Mouse (Mus musculus) frontal cortex, adult (tissue): ENCODE results near the gene Calcb.

ENCODE experiments used
- ATAC-seq: cut with Nextera tagmentation; 2 replicates; pipeline ENCODE4 v1.9.2; 2017; ENCODE audit warnings: mild to moderate bottlenecking, moderate library complexity, mixed read lengths; ENCODE audit not compliant: low TSS enrichment

The Calcb gene

GRCm38 (mm10) chr7:114753471-114753870 lies 35.0 kb downstream of the Calcb start:
- ATAC-seq, result no peak

- no peak for ATAC-seq
These were observed 35.8 kb downstream of the Calcb start for GRCm38 (mm10) chr7:114754196-114754595.

- no peak for ATAC-seq
These were observed 36.2 kb downstream of the Calcb start for GRCm38 (mm10) chr7:114754626-114755025.

GRCm38 (mm10) chr7:114762660-114763059 lies 44.2 kb downstream of the Calcb start:
- no peak for ATAC-seq

- ATAC-seq, result no peak
These were observed 46.8 kb downstream of the Calcb start for GRCm38 (mm10) chr7:114765273-114765672.

GRCm38 (mm10) chr7:114766523-114766922 lies 48.1 kb downstream of the Calcb start:
- no peak for ATAC-seq

- ATAC-seq, result no peak
These were observed 50.1 kb downstream of the Calcb start for GRCm38 (mm10) chr7:114768516-114768915.

GRCm38 (mm10) chr7:114769041-114769440 lies 50.6 kb downstream of the Calcb start:
- ATAC-seq, result no peak

GRCm38 (mm10) chr7:114770586-114770985 lies 52.1 kb downstream of the Calcb start:
- ATAC-seq, result no peak

- no peak for ATAC-seq
These were observed 53.4 kb downstream of the Calcb start for GRCm38 (mm10) chr7:114771801-114772200.
